Mouse (Mus musculus) liver, embryonic 14 days (tissue): ENCODE results near the gene Nr1h2. TPM values are rescaled to one million over a fixed set of nuclear protein-coding genes. Genes with fewer than 3 reads are reported as not detected.

Experiments
- polyA plus RNA-seq: library from polyadenylated mRNA; depleted of rRNA; stranded (reverse); fragments of >200 nt; gene quantifications from 2 replicates; pipeline ENCODE4 v1.2.3, GENCODE M21; 2012; rRNA removed

Nr1h2 gene
- polyA plus RNA-seq: 27.6 and 31.6 TPM in 2 replicates

DNA sequence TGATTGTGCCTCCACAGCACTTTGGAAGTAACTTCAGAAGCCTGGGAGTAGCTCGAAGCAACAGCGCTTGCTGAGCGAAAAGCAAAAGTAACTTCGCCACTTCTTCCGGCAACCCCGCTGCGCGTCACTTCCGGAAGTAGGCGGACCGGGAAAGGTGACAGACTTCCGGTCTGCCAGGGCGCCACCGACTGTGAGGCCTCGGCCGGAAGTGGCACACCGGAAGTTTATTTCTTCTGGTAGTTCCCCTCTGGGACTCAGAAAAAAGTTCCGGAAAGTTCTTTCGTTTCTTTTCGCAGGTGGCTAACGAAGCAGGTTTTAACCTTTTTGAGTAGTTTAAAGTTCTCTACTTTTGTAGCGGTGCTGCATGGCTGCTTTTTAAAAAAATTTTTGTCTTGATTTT is at the start of gene Nr1h2:
Gene Nr1h2 (minus strand): TSS at position 126 of the 400 bp plus-strand sequence.

DNA sequence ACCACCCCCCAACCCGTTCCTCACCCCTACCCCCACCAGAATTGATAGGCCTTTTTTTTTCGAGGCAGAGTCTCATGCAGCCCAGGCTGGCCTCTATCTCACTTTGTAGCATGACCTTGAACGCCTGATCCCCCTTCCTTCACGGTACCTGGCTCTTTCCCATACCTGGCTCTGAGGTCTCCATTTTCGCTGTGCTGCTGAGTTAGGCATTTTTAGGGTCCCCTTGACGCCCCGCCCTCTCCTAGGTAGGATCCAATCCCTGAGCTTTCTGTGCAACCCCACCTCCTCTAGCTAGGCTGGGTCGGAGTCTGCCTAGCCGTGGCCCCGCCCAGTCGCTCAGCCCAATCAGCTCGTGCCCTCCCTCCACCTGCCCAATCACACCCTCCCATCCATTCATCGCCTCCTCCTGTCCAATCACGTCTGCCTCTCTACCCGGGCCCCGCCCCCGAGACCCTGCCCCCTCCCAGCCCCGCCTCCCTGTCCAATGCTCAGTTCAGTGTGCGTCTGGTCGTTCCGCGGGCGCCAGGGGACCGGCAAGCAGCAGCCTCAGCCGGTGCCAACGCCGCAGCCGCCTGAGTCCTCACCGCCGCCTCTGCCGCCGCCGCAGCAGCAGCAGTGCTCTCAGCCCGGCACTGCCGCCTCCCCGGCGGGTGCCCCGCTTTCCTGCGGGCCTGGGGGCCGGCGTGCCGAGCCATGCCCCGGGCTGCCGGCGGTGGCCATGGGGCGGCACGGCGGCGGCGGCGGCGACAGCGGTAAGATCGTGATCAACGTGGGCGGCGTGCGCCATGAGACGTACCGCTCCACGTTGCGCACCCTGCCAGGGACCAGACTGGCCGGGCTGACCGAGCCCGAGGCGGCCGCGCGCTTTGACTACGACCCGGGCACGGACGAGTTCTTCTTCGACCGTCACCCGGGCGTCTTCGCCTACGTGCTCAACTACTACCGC is 36.9 kb upstream of the Nr1h2 start, which contains the start of gene Kcnc3:
Gene Kcnc3 (plus strand): TSS at position 263 of the 946 bp plus-strand sequence.

GRCm38 (mm10) chr7:44572213-44572701 is 18.5 kb upstream of the Nr1h2 start, which contains the start of gene Napsa:
TSS of gene Napsa (plus strand) at chr7:44572380.

DNA sequence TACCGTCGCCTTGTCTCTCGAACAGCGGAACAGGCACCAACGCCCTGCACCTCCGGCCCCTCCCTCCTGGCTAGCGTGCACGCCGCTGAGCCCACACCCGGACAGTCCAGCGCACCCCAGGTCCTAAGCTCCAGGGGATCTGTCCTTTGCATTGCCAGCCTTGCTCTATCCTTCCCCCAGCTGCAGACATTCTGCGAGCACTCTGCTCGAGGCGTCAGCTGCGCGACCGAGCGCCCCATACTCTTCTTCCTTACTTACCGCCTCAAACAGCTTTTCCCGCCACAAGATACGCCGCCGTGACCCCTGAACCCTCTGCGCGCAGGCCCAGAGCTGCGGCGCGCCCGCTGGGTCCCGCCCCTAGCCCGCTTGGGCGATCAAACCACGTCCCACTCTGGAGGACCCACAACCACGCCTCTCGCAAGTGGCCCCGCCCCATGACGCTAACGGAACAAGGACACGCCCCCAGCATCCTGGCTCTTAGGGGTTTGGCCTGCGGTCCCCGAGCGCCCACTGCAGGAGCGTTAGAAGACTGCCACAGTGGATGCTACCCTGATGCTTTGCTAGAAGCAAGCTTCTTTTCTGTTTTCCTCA is 5.2 kb downstream of the Nr1h2 start, which contains the start of gene Pold1:
Gene Pold1 (minus strand): TSS at position 353 of the 591 bp plus-strand sequence.

DNA sequence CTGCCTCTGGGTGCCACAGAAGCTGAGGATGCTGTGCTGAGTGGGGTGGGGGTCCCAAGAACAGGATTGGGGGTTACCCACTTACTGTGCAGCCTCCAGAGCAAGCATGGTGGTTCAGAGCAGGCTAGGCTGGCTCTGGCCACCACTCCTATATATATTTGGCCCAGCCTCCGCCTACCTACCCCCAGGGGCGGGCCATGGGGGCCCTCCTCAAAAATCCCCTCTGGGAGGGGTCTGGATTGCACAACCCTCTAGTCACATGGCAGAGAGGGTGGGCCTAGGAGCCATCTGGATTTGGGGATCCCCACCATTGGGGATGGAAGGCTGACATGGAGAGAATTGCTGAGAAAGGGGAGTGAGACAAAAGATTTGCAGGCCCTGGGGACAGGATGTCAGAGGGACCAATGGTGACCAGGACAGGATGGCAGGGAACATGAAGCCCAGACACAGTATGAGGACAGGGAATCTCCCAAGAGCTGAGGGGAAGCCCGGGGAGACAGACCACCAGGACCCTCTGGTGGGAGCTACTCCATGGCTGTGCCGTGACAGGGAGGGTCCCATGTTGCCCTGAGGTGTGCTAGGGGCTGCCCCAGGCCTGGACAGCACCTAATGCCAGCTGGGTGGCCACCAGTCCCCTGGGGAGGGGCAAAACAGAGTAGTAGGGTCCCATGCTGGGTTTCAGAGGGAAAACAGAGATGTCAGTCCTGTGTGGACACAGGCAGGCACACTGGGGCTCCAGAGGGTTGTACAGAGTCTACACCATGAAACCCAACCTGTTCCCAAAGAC is 21.6 kb downstream of the Nr1h2 start, which contains the start of gene Spib:
Gene Spib (minus strand): TSS at position 126 of the 787 bp plus-strand sequence.

GRCm38 (mm10) chr7:44524502-44524901 is 29.2 kb downstream of the Nr1h2 start, which contains the start of gene Mybpc2:
TSS of gene Mybpc2 (minus strand) at chr7:44524656.

Other genes starting within 250 kb of the Nr1h2 start
- gene Clec11a, start 247.0 kb downstream of the Nr1h2 start, polyA plus RNA-seq: 0.36 and 0.86 TPM in 2 replicates
- 0.02 and 0.03 TPM in 2 replicates for gene Shank1, start 243.7 kb downstream of the Nr1h2 start, polyA plus RNA-seq
- 0.02 TPM in 2 replicates for gene Syt3, start 169.8 kb downstream of the Nr1h2 start, polyA plus RNA-seq
- 0.12 and 0.18 TPM in 2 replicates for gene 1700008O03Rik, start 168.1 kb downstream of the Nr1h2 start, polyA plus RNA-seq
- gene Lrrc4b, start 124.9 kb downstream of the Nr1h2 start, polyA plus RNA-seq: 0.02 and 0.09 TPM in 2 replicates
- 6.9 and 9.4 TPM in 2 replicates for gene Aspdh, start 88.6 kb downstream of the Nr1h2 start, polyA plus RNA-seq
- gene Josd2, start 86.0 kb downstream of the Nr1h2 start, polyA plus RNA-seq: 183 and 206 TPM in 2 replicates
- gene Emc10, start 57.4 kb downstream of the Nr1h2 start, polyA plus RNA-seq: 39.1 and 45.1 TPM in 2 replicates
- gene Fam71e1, start 57.4 kb downstream of the Nr1h2 start, polyA plus RNA-seq: 1.5 and 1.6 TPM in 2 replicates
- gene Mybpc2, start 29.3 kb downstream of the Nr1h2 start, polyA plus RNA-seq: 0.01 TPM in 1 of 2 replicates, not detected in the other
- gene Spib, start 21.9 kb downstream of the Nr1h2 start, polyA plus RNA-seq: 0.14 and 0.18 TPM in 2 replicates
- gene Pold1, start 5.1 kb downstream of the Nr1h2 start, polyA plus RNA-seq: 44.8 and 45.0 TPM in 2 replicates
- gene Napsa, start 18.4 kb upstream of the Nr1h2 start, polyA plus RNA-seq: 3.9 and 5.2 TPM in 2 replicates
- 0.16 and 0.24 TPM in 2 replicates for gene Kcnc3, start 36.7 kb upstream of the Nr1h2 start, polyA plus RNA-seq
- gene Myh14, start 116.9 kb upstream of the Nr1h2 start, polyA plus RNA-seq: 0.08 and 0.23 TPM in 2 replicates
- gene Izumo2, start 154.8 kb upstream of the Nr1h2 start, polyA plus RNA-seq: not detected in 2 replicates
- 20.0 and 23.5 TPM in 2 replicates for gene Vrk3, start 194.5 kb upstream of the Nr1h2 start, polyA plus RNA-seq
- 0.95 and 1.0 TPM in 2 replicates for gene Zfp473, start 197.1 kb upstream of the Nr1h2 start, polyA plus RNA-seq